14 mouse cellular contexts compared by ENCODE assay signal in genomic region chr11:96255111-96255995, GRCm38 (mm10). TPM values are rescaled to one million over a fixed set of nuclear protein-coding genes. Genes with fewer than 3 reads are reported as not detected.
DNase-seq lines count a peak whose midpoint lies in the region; ATAC-seq and TF ChIP-seq lines count a peak whose summit lies in the region.
"Had no signal": no experiment of that assay in that cellular context is flagged by ENCODE, and none has a peak within 500 bp of the region (broad histone marks: within the 10 kb centered on the region; RNA-seq: fewer than 3 reads in every experiment).

No protein-coding gene starts in this region.

- no peak for TF ChIP-seq POLR2A in embryonic fibroblast, embryonic 13.5 days (IDR thresholded peaks at IDR 0.05; ENCODE audit: low read depth, low read length)

- peak overlapping the region; percentile 59 for H3K4me3 ChIP-seq in E14TG2a.4 (replicated peaks; ENCODE audit: low read length)
- H3K4me3 ChIP-seq in embryonic fibroblast, embryonic 13.5 days (ENCODE audit: insufficient read depth, low read length), result peak overlapping the region; percentile 39
- H3K4me3 ChIP-seq in limb, embryonic 12.5 days (replicated peaks), result peak overlapping the region; percentile 21
- H3K4me3 ChIP-seq: heart, embryonic 15.5 days; megakaryocyte, embryonic 14.5 days had no signal

- no peak for TF ChIP-seq CTCF in E14TG2a.4 (conservative IDR thresholded peaks at IDR 0.05; ENCODE audit: low read length)
- no peak for TF ChIP-seq CTCF in embryonic fibroblast, embryonic 13.5 days (IDR thresholded peaks at IDR 0.05; ENCODE audit: borderline replicate concordance, insufficient read depth, low read length)

- peaks cover 66% of the 10 kb centered on the region for H3K4me1 ChIP-seq in E14TG2a.4 (replicated peaks; ENCODE audit: low read depth, low read length)
- H3K4me1 ChIP-seq in embryonic fibroblast, embryonic 13.5 days (ENCODE audit: control insufficient read depth, insufficient read depth, low read length), result 0 out of 2 replicates have a peak, but pooled peaks cover 3% of the 10 kb centered on the region
- H3K4me1 ChIP-seq in limb, embryonic 12.5 days (replicated peaks), result peaks cover 36% of the 10 kb centered on the region

- no peaks in the 10 kb centered on the region for H3K9me3 ChIP-seq in E14TG2a.4 (ENCODE audit: low read length)
- H3K9me3 ChIP-seq in limb, embryonic 12.5 days, result no peaks in the 10 kb centered on the region
- H3K9me3 ChIP-seq: heart, embryonic 15.5 days had no signal

- H3K36me3 ChIP-seq in E14TG2a.4 (ENCODE audit: insufficient read depth, low read length), result no peaks in the 10 kb centered on the region
- H3K36me3 ChIP-seq in limb, embryonic 12.5 days, result no peaks in the 10 kb centered on the region
- H3K36me3 ChIP-seq: heart, embryonic 15.5 days had no signal

- DNase-seq in adrenal gland, postnatal 10 days, result peak; percentile 38
- no peak for DNase-seq in adrenal gland, postnatal 25 days
- no peak for DNase-seq in thymus, postnatal 10 days (ENCODE audit: low spot score in 2 of 2)
- DNase-seq: cerebellum, postnatal 10 days; liver; thymus, postnatal 14 days had no signal

- WGBS in limb, embryonic 12.5 days, result 3% methylated on average over 39 of the region's 39 CpGs

- peaks cover 92% of the 10 kb centered on the region for H3K27me3 ChIP-seq in E14TG2a.4 (ENCODE audit: insufficient read depth, low read length)
- peaks cover 100% of the 10 kb centered on the region for H3K27me3 ChIP-seq in limb, embryonic 12.5 days
- H3K27me3 ChIP-seq: Patski had no signal

- no peak for ATAC-seq in limb, embryonic 12.5 days (ENCODE audit: insufficient number of reproducible peaks, insufficient read depth, low FRiP score, low TSS enrichment, low read depth)
- no peak for ATAC-seq in frontal cortex, adult (ENCODE audit: low TSS enrichment)
- no peak for ATAC-seq in erythroid progenitor cell, adult 5-6 weeks (replicated peaks; ENCODE audit: low FRiP score, poor library complexity, severe bottlenecking)
- ATAC-seq: Patski had no signal

- no peak overlapping the region for H3K9ac ChIP-seq in limb, embryonic 12.5 days (replicated peaks)
- H3K9ac ChIP-seq: heart, embryonic 15.5 days had no signal

- H3K4me2 ChIP-seq in limb, embryonic 12.5 days, result peak overlapping the region; percentile 37
- H3K4me2 ChIP-seq: heart, embryonic 15.5 days had no signal

- peak overlapping the region; percentile 80; the same call in 1 of the 2 replicates for H3K27ac ChIP-seq in embryonic fibroblast, embryonic 13.5 days (ENCODE audit: insufficient read depth, low read length)
- no peak overlapping the region for H3K27ac ChIP-seq in limb, embryonic 12.5 days
- H3K27ac ChIP-seq: heart, embryonic 15.5 days had no signal

RNA-seq across cellular contexts. Expression of gene Hoxb9, which starts 15.9 kb away (rescaled TPM):
- total RNA-seq in adrenal gland, postnatal 10 days (2021), result 10 to 100 TPM; 55.7 to 73.6 TPM
- total RNA-seq in adrenal gland, postnatal 25 days (2021), result 202 and 263 TPM in 2 replicates
- polyA plus RNA-seq in embryonic fibroblast, embryonic 13.5 days (2011; ENCODE audit: insufficient read length, low read depth, missing spikeins), result 43.5 and 51.7 TPM in 2 replicates
- polyA plus RNA-seq in limb, embryonic 12.5 days (2016; fragmentation: Nextera tagmentation; extraction: Ambion mirVana), result 1.0 and 1.3 TPM in 2 replicates
- total RNA-seq in erythroid progenitor cell, adult 5-6 weeks (2015; ENCODE audit: low replicate concordance), result not detected in 2 replicates
- not detected in 2 replicates for total RNA-seq in erythroid progenitor cell, adult 5-6 weeks (2017; ENCODE audit: low replicate concordance)

RNA-seq across cellular contexts. Expression of gene Hoxb8, which starts 26.4 kb away (rescaled TPM):
- 10 to 100 TPM; 38.5 to 44.0 TPM for total RNA-seq in adrenal gland, postnatal 10 days (2021)
- 84.9 and 94.6 TPM in 2 replicates for total RNA-seq in adrenal gland, postnatal 25 days (2021)
- polyA plus RNA-seq in embryonic fibroblast, embryonic 13.5 days (2011; ENCODE audit: insufficient read length, low read depth, missing spikeins), result 11.7 and 20.1 TPM in 2 replicates
- 0.24 and 0.40 TPM in 2 replicates for polyA plus RNA-seq in limb, embryonic 12.5 days (2016; fragmentation: Nextera tagmentation; extraction: Ambion mirVana)
- total RNA-seq in erythroid progenitor cell, adult 5-6 weeks (2015; ENCODE audit: low replicate concordance), result not detected in 2 replicates
- not detected in 2 replicates for total RNA-seq in erythroid progenitor cell, adult 5-6 weeks (2017; ENCODE audit: low replicate concordance)
- polyA plus RNA-seq: heart, embryonic 15.5 days had no signal

RNA-seq across cellular contexts. Expression of gene Hoxb7, which starts 31.1 kb away (rescaled TPM):
- 10 to 100 TPM; 27.3 to 27.7 TPM for total RNA-seq in adrenal gland, postnatal 10 days (2021)
- 54.7 and 58.6 TPM in 2 replicates for total RNA-seq in adrenal gland, postnatal 25 days (2021)
- polyA plus RNA-seq in embryonic fibroblast, embryonic 13.5 days (2011; ENCODE audit: insufficient read length, low read depth, missing spikeins), result 13.1 and 22.5 TPM in 2 replicates
- 1.8 and 2.1 TPM in 2 replicates for polyA plus RNA-seq in limb, embryonic 12.5 days (2016; fragmentation: Nextera tagmentation; extraction: Ambion mirVana)
- not detected in 2 replicates for total RNA-seq in erythroid progenitor cell, adult 5-6 weeks (2015; ENCODE audit: low replicate concordance)
- not detected in 2 replicates for total RNA-seq in erythroid progenitor cell, adult 5-6 weeks (2017; ENCODE audit: low replicate concordance)

RNA-seq across cellular contexts. Expression of gene Hoxb6, which starts 36.9 kb away (rescaled TPM):
- total RNA-seq in adrenal gland, postnatal 10 days (2021), result 10 to 100 TPM; 23.6 to 29.8 TPM
- 74.4 and 78.8 TPM in 2 replicates for total RNA-seq in adrenal gland, postnatal 25 days (2021)
- 9.6 and 14.1 TPM in 2 replicates for polyA plus RNA-seq in embryonic fibroblast, embryonic 13.5 days (2011; ENCODE audit: insufficient read length, low read depth, missing spikeins)
- polyA plus RNA-seq in limb, embryonic 12.5 days (2016; fragmentation: Nextera tagmentation; extraction: Ambion mirVana), result 1.0 and 1.1 TPM in 2 replicates
- total RNA-seq in erythroid progenitor cell, adult 5-6 weeks (2015; ENCODE audit: low replicate concordance), result not detected in 2 replicates
- total RNA-seq in erythroid progenitor cell, adult 5-6 weeks (2017; ENCODE audit: low replicate concordance), result not detected in 2 replicates

RNA-seq across cellular contexts. Expression of gene Hoxb5, which starts 47.8 kb away (rescaled TPM):
- 10 to 100 TPM; 12.1 to 17.1 TPM for total RNA-seq in adrenal gland, postnatal 10 days (2021)
- total RNA-seq in adrenal gland, postnatal 25 days (2021), result 36.5 and 36.8 TPM in 2 replicates
- polyA plus RNA-seq in embryonic fibroblast, embryonic 13.5 days (2011; ENCODE audit: insufficient read length, low read depth, missing spikeins), result 4.1 and 5.9 TPM in 2 replicates
- polyA plus RNA-seq in limb, embryonic 12.5 days (2016; fragmentation: Nextera tagmentation; extraction: Ambion mirVana), result 0.83 and 2.1 TPM in 2 replicates
- total RNA-seq in erythroid progenitor cell, adult 5-6 weeks (2015; ENCODE audit: low replicate concordance), result not detected in 2 replicates
- not detected in 2 replicates for total RNA-seq in erythroid progenitor cell, adult 5-6 weeks (2017; ENCODE audit: low replicate concordance)

Comparison
In these comparisons a context has a peak if more than half of its experiments do, and no peak if none do; other contexts are left out.
1. RNA of gene Hoxb9, which starts 15.9 kb away (total RNA-seq): 202 to 263 TPM in adrenal gland, postnatal 25 days and 55.7 to 73.6 TPM in adrenal gland, postnatal 10 days; not detected in erythroid progenitor cell, adult 5-6 weeks; every median in the first group is over 10 times any median in the second.
2. RNA of gene Hoxb8, which starts 26.4 kb away (total RNA-seq): 84.9 to 94.6 TPM in adrenal gland, postnatal 25 days and 38.5 to 44.0 TPM in adrenal gland, postnatal 10 days; not detected in erythroid progenitor cell, adult 5-6 weeks; every median in the first group is over 10 times any median in the second.
3. RNA of gene Hoxb7, which starts 31.1 kb away (total RNA-seq): 54.7 to 58.6 TPM in adrenal gland, postnatal 25 days and 27.3 to 27.7 TPM in adrenal gland, postnatal 10 days; not detected in erythroid progenitor cell, adult 5-6 weeks; every median in the first group is over 10 times any median in the second.
4. Peak in every context shown above with its lines, with median percentiles within 50 percentile points of each other: H3K4me3 ChIP-seq.